Mouse (Mus musculus): ENCODE data around the gene Vezt. TPM values are rescaled to one million over a fixed set of nuclear protein-coding genes. Genes with fewer than 3 reads are reported as not detected.

Vezt gene
- polyA plus RNA-seq, 1 experiment from 2014 or later, result 11.3 TPM

GRCm38 (mm10) chr10:94037196-94037595, 1.6 kb upstream of the Vezt start:
- Histone ChIP-seq H3K9me3 (replicated peaks) (no peaks in the 10 kb centered on the region), H3K9ac (peak overlapping the region; percentile 96), H3K4me3 (replicated peaks) (peak overlapping the region; percentile 92), H3K27ac (no peak overlapping the region), H3K4me1 (replicated peaks) (peaks cover 34% of the 10 kb centered on the region), H3K36me3 (no peaks in the 10 kb centered on the region), H3K27me3 (no peaks in the 10 kb centered on the region), H3K4me2 (peak overlapping the region; percentile 75)
- no peak for ATAC-seq (ENCODE audit: low read depth)
- WGBS (ENCODE audit: insufficient replicate concordance), result 53% methylated on average over 9 of the region's 9 CpGs
- DNase-seq, result no peak

GRCm38 (mm10) chr10:94036375-94036758, 750 bp upstream of the Vezt start:
- H3K9ac ChIP-seq, result peak overlapping the region; percentile 96
- peak overlapping the region; percentile 75 for H3K4me2 ChIP-seq
- peak overlapping the region; percentile 92 for H3K4me3 ChIP-seq (replicated peaks)
- peak overlapping the region; percentile 85 for H3K27ac ChIP-seq
- H3K4me1 ChIP-seq (replicated peaks), result peaks cover 34% of the 10 kb centered on the region
- H3K27me3 ChIP-seq, result no peaks in the 10 kb centered on the region
- peak; percentile 10; the same call in 1 of the 2 replicates for ATAC-seq (ENCODE audit: low read depth)
- no peaks in the 10 kb centered on the region for H3K9me3 ChIP-seq (replicated peaks)
- 0 out of 2 replicates have a peak, but pooled peaks cover 4% of the 10 kb centered on the region for H3K36me3 ChIP-seq
- WGBS (ENCODE audit: insufficient replicate concordance), result under 1% methylated on average over 32 of the region's 32 CpGs
- no peak for DNase-seq

- Histone ChIP-seq H3K4me1 (replicated peaks) (peaks cover 34% of the 10 kb centered on the region), H3K36me3 (0 out of 2 replicates have a peak, but pooled peaks cover 12% of the 10 kb centered on the region), H3K4me2 (peak overlapping the region; percentile 76), H3K9ac (peak overlapping the region; percentile 85), H3K4me3 (replicated peaks) (peak overlapping the region; percentile 92), H3K9me3 (replicated peaks) (no peaks in the 10 kb centered on the region), H3K27me3 (no peaks in the 10 kb centered on the region), H3K27ac (peak overlapping the region; percentile 80)
- ATAC-seq (ENCODE audit: low read depth), result peak; percentile 82
- peak; percentile 76 for DNase-seq
- 2% methylated on average over 30 of the region's 30 CpGs for WGBS (ENCODE audit: insufficient replicate concordance)
Observed at GRCm38 (mm10) chr10:94034876-94035657, 550 bp downstream of the Vezt start.

- no peaks in the 10 kb centered on the region for H3K27me3 ChIP-seq
- DNase-seq, result no peak
- H3K27ac ChIP-seq, result no peak overlapping the region
- no peak overlapping the region for H3K4me3 ChIP-seq (replicated peaks)
- H3K4me1 ChIP-seq (replicated peaks), result peaks cover 21% of the 10 kb centered on the region
- no peak overlapping the region for H3K4me2 ChIP-seq
- 83% methylated on average over 6 of the region's 6 CpGs for WGBS (ENCODE audit: insufficient replicate concordance)
- no peaks in the 10 kb centered on the region for H3K9me3 ChIP-seq (replicated peaks)
- no peak overlapping the region for H3K9ac ChIP-seq
- ATAC-seq (ENCODE audit: low read depth), result no peak
- peaks cover 19% of the 10 kb centered on the region; the same call in 1 of the 2 replicates for H3K36me3 ChIP-seq
Observed at GRCm38 (mm10) chr10:94031164-94031563, 4.5 kb downstream of the Vezt start.

GRCm38 (mm10) chr10:94028493-94028892, 7.1 kb downstream of the Vezt start:
- ATAC-seq (ENCODE audit: low read depth), result no peak
- peaks cover 10% of the 10 kb centered on the region; the same call in 1 of the 2 replicates for H3K4me1 ChIP-seq (replicated peaks)
- H3K9me3 ChIP-seq (replicated peaks), result no peaks in the 10 kb centered on the region
- no peak overlapping the region for H3K9ac ChIP-seq
- H3K36me3 ChIP-seq, result peaks cover 25% of the 10 kb centered on the region; the same call in 1 of the 2 replicates
- no peaks in the 10 kb centered on the region for H3K27me3 ChIP-seq
- no peak overlapping the region for H3K27ac ChIP-seq
- no peak for DNase-seq
- WGBS (ENCODE audit: insufficient replicate concordance), result 75% methylated on average over 6 of the region's 6 CpGs
- no peak overlapping the region for H3K4me2 ChIP-seq
- no peak overlapping the region for H3K4me3 ChIP-seq (replicated peaks)

- WGBS (ENCODE audit: insufficient replicate concordance), result 87% methylated on average over 8 of the region's 8 CpGs
- DNase-seq (no peak), ATAC-seq (ENCODE audit: low read depth) (no peak)
- Histone ChIP-seq H3K9ac (no peak overlapping the region), H3K9me3 (replicated peaks) (no peaks in the 10 kb centered on the region), H3K4me1 (replicated peaks) (peaks cover 26% of the 10 kb centered on the region), H3K27me3 (no peaks in the 10 kb centered on the region), H3K27ac (no peak overlapping the region), H3K4me2 (no peak overlapping the region), H3K4me3 (replicated peaks) (no peak overlapping the region), H3K36me3 (peaks cover 14% of the 10 kb centered on the region; the same call in 1 of the 2 replicates)
Observed at GRCm38 (mm10) chr10:94025079-94025478, 10.5 kb downstream of the Vezt start.

- Histone ChIP-seq H3K36me3 (0 out of 2 replicates have a peak, but pooled peaks cover 9% of the 10 kb centered on the region), H3K4me1 (replicated peaks) (peaks cover 33% of the 10 kb centered on the region), H3K4me2 (peak overlapping the region; percentile 48), H3K9me3 (replicated peaks) (no peaks in the 10 kb centered on the region), H3K27ac (peak overlapping the region; percentile 80), H3K27me3 (no peaks in the 10 kb centered on the region), H3K9ac (no peak overlapping the region), H3K4me3 (replicated peaks) (no peak overlapping the region)
- DNase-seq (no peak), ATAC-seq (ENCODE audit: low read depth) (no peak)
- 87% methylated on average over 4 of the region's 4 CpGs for WGBS (ENCODE audit: insufficient replicate concordance)
Observed at GRCm38 (mm10) chr10:94021059-94021458, 14.6 kb downstream of the Vezt start.

- Histone ChIP-seq H3K27ac (peak overlapping the region; percentile 80), H3K4me1 (replicated peaks) (peaks cover 35% of the 10 kb centered on the region), H3K4me3 (replicated peaks) (peak overlapping the region; percentile 35; the same call in 1 of the 2 replicates), H3K4me2 (peak overlapping the region; percentile 48), H3K36me3 (0 out of 2 replicates have a peak, but pooled peaks cover 9% of the 10 kb centered on the region), H3K9ac (no peak overlapping the region), H3K9me3 (replicated peaks) (no peaks in the 10 kb centered on the region), H3K27me3 (no peaks in the 10 kb centered on the region)
- 43% methylated on average over 5 of the region's 5 CpGs for WGBS (ENCODE audit: insufficient replicate concordance)
- ATAC-seq (ENCODE audit: low read depth) (peak; percentile 86), DNase-seq (peak; percentile 63)
Observed at GRCm38 (mm10) chr10:94020587-94020986, 15.0 kb downstream of the Vezt start.

- Histone ChIP-seq H3K4me2 (no peak overlapping the region), H3K27ac (no peak overlapping the region), H3K36me3 (0 out of 2 replicates have a peak, but pooled peaks cover 3% of the 10 kb centered on the region), H3K4me3 (replicated peaks) (no peak overlapping the region), H3K9me3 (replicated peaks) (no peaks in the 10 kb centered on the region), H3K4me1 (replicated peaks) (peaks cover 35% of the 10 kb centered on the region), H3K9ac (no peak overlapping the region), H3K27me3 (no peaks in the 10 kb centered on the region)
- DNase-seq, result no peak
- ATAC-seq (ENCODE audit: low read depth), result no peak
- WGBS (ENCODE audit: insufficient replicate concordance), result 88% methylated on average over 8 of the region's 8 CpGs
Observed at GRCm38 (mm10) chr10:94017455-94017854, 18.2 kb downstream of the Vezt start.

- DNase-seq (no peak), ATAC-seq (ENCODE audit: low read depth) (no peak)
- H3K4me1 ChIP-seq (replicated peaks), result peaks cover 24% of the 10 kb centered on the region
- no peaks in the 10 kb centered on the region for H3K27me3 ChIP-seq
- H3K9ac ChIP-seq, result no peak overlapping the region
- H3K9me3 ChIP-seq (replicated peaks), result no peaks in the 10 kb centered on the region
- H3K4me2 ChIP-seq, result no peak overlapping the region
- WGBS (ENCODE audit: insufficient replicate concordance), result 38% methylated on average over 4 of the region's 4 CpGs
- H3K4me3 ChIP-seq (replicated peaks), result no peak overlapping the region
- H3K36me3 ChIP-seq, result 0 out of 2 replicates have a peak, but pooled peaks cover 3% of the 10 kb centered on the region
- no peak overlapping the region for H3K27ac ChIP-seq
Observed at GRCm38 (mm10) chr10:94014200-94014599, 21.4 kb downstream of the Vezt start.

- Histone ChIP-seq H3K4me2 (no peak overlapping the region), H3K9ac (no peak overlapping the region), H3K27ac (no peak overlapping the region), H3K36me3 (0 out of 2 replicates have a peak, but pooled peaks cover under 1% of the 10 kb centered on the region), H3K9me3 (replicated peaks) (no peaks in the 10 kb centered on the region), H3K4me3 (replicated peaks) (no peak overlapping the region), H3K4me1 (replicated peaks) (peaks cover 27% of the 10 kb centered on the region), H3K27me3 (no peaks in the 10 kb centered on the region)
- ATAC-seq (ENCODE audit: low read depth) (no peak), DNase-seq (peak; percentile 34)
- WGBS (ENCODE audit: insufficient replicate concordance), result 36% methylated on average over 3 of the region's 3 CpGs
Observed at GRCm38 (mm10) chr10:94013196-94013595, 22.4 kb downstream of the Vezt start.
